Mouse (Mus musculus) erythroblast, embryonic 14.5 days (primary cell): ENCODE measurements around the gene Spink4.

Experiments used
- GATA1 ChIP-seq: IDR thresholded peaks from 2 replicates; pipeline ENCODE4 v1.6.1; 2012; ENCODE audit warnings: low read length, inconsistent platforms, mixed read lengths
- TAL1 ChIP-seq: IDR thresholded peaks from 3 replicates; pipeline ENCODE4 v1.6.1; 2012; ENCODE audit warnings: low read length, inconsistent platforms, mixed read lengths

GRCm38 (mm10) chr4:40908261-40908969 lies 11.4 kb upstream of the Spink4 start:
- TF ChIP-seq GATA1 (peak; percentile 73), TAL1 (no peak)
